Mouse (Mus musculus): ENCODE measurements around the gene Rad51c. TPM values are rescaled to one million over a fixed set of nuclear protein-coding genes. Genes with fewer than 3 reads are reported as not detected.
"Not testable (repeated sequence)": the region's sequence is repeated elsewhere in the genome, so short reads cannot be mapped to it uniquely, and the experiment has no call there.

Gene Rad51c
- 1 to 10 TPM; 1.4 to 2.3 (median 1.8) TPM for total RNA-seq (2022)

- DNase-seq = peak; percentile 23
Observed at GRCm38 (mm10) chr11:87404876-87405275, at the start of gene Rad51c, which contains the start of gene Tex14. TSS of gene Rad51c (minus strand) at chr11:87404954. TSS of gene Tex14 (plus strand) at chr11:87405065.

GRCm38 (mm10) chr11:87454035-87454690 lies 49.4 kb upstream of the Rad51c start:
- DNase-seq = no peak

- DNase-seq = no peak
Observed at GRCm38 (mm10) chr11:87453216-87454034, 48.7 kb upstream of the Rad51c start.

- DNase-seq = not testable (repeated sequence)
Observed at GRCm38 (mm10) chr11:87452779-87453178, 48.0 kb upstream of the Rad51c start.

- DNase-seq = not testable (repeated sequence)
Observed at GRCm38 (mm10) chr11:87449847-87450246, 45.1 kb upstream of the Rad51c start.

GRCm38 (mm10) chr11:87449200-87449547 lies 44.4 kb upstream of the Rad51c start:
- DNase-seq = no peak

- DNase-seq = not testable (repeated sequence)
Observed at GRCm38 (mm10) chr11:87448476-87449199, 43.9 kb upstream of the Rad51c start.

- DNase-seq = peak; percentile 97
Observed at GRCm38 (mm10) chr11:87448081-87448475, 43.3 kb upstream of the Rad51c start.

- no peak for DNase-seq
Observed at GRCm38 (mm10) chr11:87447429-87447828, 42.7 kb upstream of the Rad51c start.

GRCm38 (mm10) chr11:87446159-87446558 lies 41.4 kb upstream of the Rad51c start:
- no peak for DNase-seq

- not testable (repeated sequence) for DNase-seq
Observed at GRCm38 (mm10) chr11:87445593-87445992, 40.8 kb upstream of the Rad51c start.

- DNase-seq = no peak
Observed at GRCm38 (mm10) chr11:87444735-87445428, 40.1 kb upstream of the Rad51c start.

- not testable (repeated sequence) for DNase-seq
Observed at GRCm38 (mm10) chr11:87444056-87444455, 39.3 kb upstream of the Rad51c start.

- DNase-seq = peak; percentile 41
Observed at GRCm38 (mm10) chr11:87443373-87443883, 38.7 kb upstream of the Rad51c start.

- peak; percentile 86 for DNase-seq
Observed at GRCm38 (mm10) chr11:87442643-87443372, 38.1 kb upstream of the Rad51c start.

GRCm38 (mm10) chr11:87439796-87440420 lies 35.2 kb upstream of the Rad51c start:
- DNase-seq = no peak

GRCm38 (mm10) chr11:87436326-87437232 lies 31.8 kb upstream of the Rad51c start:
- no peak for DNase-seq

- DNase-seq = not testable (repeated sequence)
Observed at GRCm38 (mm10) chr11:87435107-87435506, 30.4 kb upstream of the Rad51c start.

- DNase-seq = no peak
Observed at GRCm38 (mm10) chr11:87432933-87433669, 28.3 kb upstream of the Rad51c start.
